Mouse (Mus musculus) forebrain, embryonic 12.5 days (tissue): ENCODE data around the gene D17Wsu92e. TPM values are rescaled to one million over a fixed set of nuclear protein-coding genes. Genes with fewer than 3 reads are reported as not detected.

Source experiments
- ATAC-seq: fragments of 200-750 bp; cut with Nextera tagmentation; 2 replicates; pipeline ENCODE4 v1.8.0; 2017; ENCODE audit warnings: moderate TSS enrichment; ENCODE audit not compliant: low FRiP score
- H3K27ac ChIP-seq: fragments of 300-500 bp; sonication (generic); 2 replicates; pipeline ENCODE4 v1.5.1; 2016; ENCODE audit warnings: mild to moderate bottlenecking
- H3K27me3 ChIP-seq: fragments of 300-500 bp; sonication (generic); 2 replicates; pipeline ENCODE4 v1.6.1; 2016; ENCODE audit warnings: mild to moderate bottlenecking
- H3K36me3 ChIP-seq: fragments of 300-500 bp; sonication (generic); replicated peaks from 2 replicates; pipeline ENCODE4 v1.6.1; 2016; ENCODE audit warnings: mild to moderate bottlenecking
- H3K4me1 ChIP-seq: fragments of 300-500 bp; sonication (generic); 2 replicates; pipeline ENCODE4 v1.6.1; 2016
- H3K4me2 ChIP-seq: fragments of 300-500 bp; sonication (generic); 2 replicates; pipeline ENCODE4 v1.6.1; 2016; ENCODE audit warnings: mild to moderate bottlenecking, moderate library complexity
- H3K4me3 ChIP-seq: fragments of 300-500 bp; sonication (generic); replicated peaks from 2 replicates; pipeline ENCODE4 v1.5.1; 2016; ENCODE audit warnings: mild to moderate bottlenecking
- H3K9ac ChIP-seq: fragments of 300-500 bp; sonication (generic); 2 replicates; pipeline ENCODE4 v1.6.1; 2016; ENCODE audit warnings: mild to moderate bottlenecking
- H3K9me3 ChIP-seq: fragments of 300-500 bp; sonication (generic); 2 replicates; pipeline ENCODE4 v1.6.1; 2016
- WGBS: fragments of 180-500 bp; shearing (Covaris S2); methylation state at CpG from one replicate; pipeline ENCODE4 v1.1.7; 2016; 5-methylcytosine and 5-hydroxymethylcytosine counted together
- polyA plus RNA-seq: library from polyadenylated mRNA; unstranded; fragments of >200 nt; fragmentation: Nextera tagmentation; extraction: Ambion mirVana; gene quantifications from 2 replicates; pipeline ENCODE4 v1.2.1, GENCODE M21; 2016

Gene D17Wsu92e
- polyA plus RNA-seq, 1 experiment from 2014 or later, result 11.4 TPM

- 54% methylated on average over 7 of the region's 7 CpGs for WGBS
Measured at GRCm38 (mm10) chr17:27830411-27830810, 10.0 kb upstream of the D17Wsu92e start.

GRCm38 (mm10) chr17:27827511-27827910, 7.1 kb upstream of the D17Wsu92e start:
- H3K9ac ChIP-seq, result no peak overlapping the region
- no peak overlapping the region for H3K4me3 ChIP-seq
- no peaks in the 10 kb centered on the region for H3K9me3 ChIP-seq
- H3K4me1 ChIP-seq, result peaks cover 19% of the 10 kb centered on the region
- peaks cover 9% of the 10 kb centered on the region; the same call in 1 of the 2 replicates for H3K27me3 ChIP-seq
- no peak for ATAC-seq
- no peak overlapping the region for H3K4me2 ChIP-seq
- H3K27ac ChIP-seq, result no peak overlapping the region
- WGBS, result 19% methylated on average over 6 of the region's 6 CpGs
- H3K36me3 ChIP-seq, result no peaks in the 10 kb centered on the region

More at GRCm38 (mm10) chr17:27830411-27830810, 10.0 kb upstream of the D17Wsu92e start:
- Histone ChIP-seq H3K27ac (no peak overlapping the region), H3K27me3 (peaks cover 9% of the 10 kb centered on the region; the same call in 1 of the 2 replicates), H3K36me3 (no peaks in the 10 kb centered on the region), H3K4me1 (peaks cover 19% of the 10 kb centered on the region), H3K9me3 (no peaks in the 10 kb centered on the region), H3K4me2 (no peak overlapping the region), H3K4me3 (no peak overlapping the region), H3K9ac (no peak overlapping the region)
- ATAC-seq, result no peak

GRCm38 (mm10) chr17:27826908-27827383, 6.5 kb upstream of the D17Wsu92e start:
- Histone ChIP-seq H3K27ac (peak overlapping the region; percentile 3; the same call in 1 of the 2 replicates), H3K4me3 (peak overlapping the region; percentile 20), H3K36me3 (no peaks in the 10 kb centered on the region), H3K9ac (peak overlapping the region; percentile 38; the same call in 1 of the 2 replicates), H3K9me3 (no peaks in the 10 kb centered on the region), H3K4me1 (peaks cover 19% of the 10 kb centered on the region), H3K27me3 (peaks cover 9% of the 10 kb centered on the region; the same call in 1 of the 2 replicates), H3K4me2 (peak overlapping the region; percentile 49)
- ATAC-seq, result no peak; the same call in 1 of the 2 replicates
- WGBS, result 2% methylated on average over 8 of the region's 9 CpGs

- H3K4me3 ChIP-seq, result peak overlapping the region; percentile 20
- peak; percentile 39; the same call in 1 of the 2 replicates for ATAC-seq
- H3K4me2 ChIP-seq, result peak overlapping the region; percentile 49
- H3K4me1 ChIP-seq, result peaks cover 21% of the 10 kb centered on the region
- no peaks in the 10 kb centered on the region for H3K9me3 ChIP-seq
- peak overlapping the region; percentile 38; the same call in 1 of the 2 replicates for H3K9ac ChIP-seq
- H3K27me3 ChIP-seq, result peaks cover 9% of the 10 kb centered on the region; the same call in 1 of the 2 replicates
- 5% methylated on average over 22 of the region's 22 CpGs for WGBS
- H3K27ac ChIP-seq, result peak overlapping the region; percentile 25; the same call in 1 of the 2 replicates
- no peaks in the 10 kb centered on the region for H3K36me3 ChIP-seq
Measured at GRCm38 (mm10) chr17:27825984-27826905, 5.8 kb upstream of the D17Wsu92e start.

- no peaks in the 10 kb centered on the region for H3K9me3 ChIP-seq
- no peak overlapping the region for H3K4me3 ChIP-seq
- no peak for ATAC-seq
- no peak overlapping the region; the same call in 1 of the 2 replicates for H3K4me2 ChIP-seq
- peaks cover 24% of the 10 kb centered on the region for H3K4me1 ChIP-seq
- H3K27me3 ChIP-seq, result peaks cover 9% of the 10 kb centered on the region; the same call in 1 of the 2 replicates
- no peaks in the 10 kb centered on the region for H3K36me3 ChIP-seq
- no peak overlapping the region for H3K9ac ChIP-seq
- WGBS, result 30% methylated on average over 3 of the region's 3 CpGs
- no peak overlapping the region for H3K27ac ChIP-seq
Measured at GRCm38 (mm10) chr17:27825539-27825938, 5.1 kb upstream of the D17Wsu92e start.

- ATAC-seq, result no peak
- Histone ChIP-seq H3K27ac (no peak overlapping the region), H3K9ac (no peak overlapping the region), H3K9me3 (no peaks in the 10 kb centered on the region), H3K4me3 (no peak overlapping the region), H3K36me3 (no peaks in the 10 kb centered on the region), H3K27me3 (peaks cover 9% of the 10 kb centered on the region; the same call in 1 of the 2 replicates), H3K4me1 (peaks cover 24% of the 10 kb centered on the region), H3K4me2 (no peak overlapping the region)
- WGBS, result 80% methylated on average over 1 of the region's 1 CpGs
Measured at GRCm38 (mm10) chr17:27824941-27825340, 4.5 kb upstream of the D17Wsu92e start.

- H3K27ac ChIP-seq, result no peak overlapping the region
- no peaks in the 10 kb centered on the region for H3K9me3 ChIP-seq
- H3K27me3 ChIP-seq, result no peaks in the 10 kb centered on the region; the same call in 1 of the 2 replicates
- WGBS, result 79% methylated on average over 9 of the region's 9 CpGs
- ATAC-seq, result no peak
- no peak overlapping the region for H3K4me2 ChIP-seq
- no peaks in the 10 kb centered on the region for H3K36me3 ChIP-seq
- H3K9ac ChIP-seq, result no peak overlapping the region
- no peak overlapping the region for H3K4me3 ChIP-seq
- H3K4me1 ChIP-seq, result peaks cover 40% of the 10 kb centered on the region
Measured at GRCm38 (mm10) chr17:27823142-27823905, 2.9 kb upstream of the D17Wsu92e start.

- Histone ChIP-seq H3K27me3 (no peaks in the 10 kb centered on the region), H3K4me2 (peak overlapping the region; percentile 77), H3K4me3 (peak overlapping the region; percentile 98), H3K4me1 (peaks cover 38% of the 10 kb centered on the region), H3K36me3 (no peaks in the 10 kb centered on the region), H3K9me3 (no peaks in the 10 kb centered on the region), H3K9ac (peak overlapping the region; percentile 95; the same call in 1 of the 2 replicates), H3K27ac (0 out of 2 replicates have a peak overlapping the region, but pooled peaks have one; percentile 73)
- ATAC-seq, result no peak
- WGBS, result 75% methylated on average over 9 of the region's 9 CpGs
Measured at GRCm38 (mm10) chr17:27821407-27822338, 1.2 kb upstream of the D17Wsu92e start.

- H3K27ac ChIP-seq, result peak overlapping the region; percentile 81
- peaks cover 27% of the 10 kb centered on the region for H3K4me1 ChIP-seq
- peak overlapping the region; percentile 98 for H3K4me3 ChIP-seq
- H3K4me2 ChIP-seq, result peak overlapping the region; percentile 77
- peak overlapping the region; percentile 95 for H3K9ac ChIP-seq
- no peaks in the 10 kb centered on the region for H3K36me3 ChIP-seq
- no peaks in the 10 kb centered on the region for H3K27me3 ChIP-seq
- WGBS, result 0% methylated on average over 57 of the region's 62 CpGs
- peak; percentile 89 for ATAC-seq
- H3K9me3 ChIP-seq, result no peaks in the 10 kb centered on the region
Measured at GRCm38 (mm10) chr17:27819971-27820567, 379 bp downstream of the D17Wsu92e start.

- H3K4me1 ChIP-seq, result peaks cover 27% of the 10 kb centered on the region
- no peaks in the 10 kb centered on the region for H3K27me3 ChIP-seq
- H3K9me3 ChIP-seq, result no peaks in the 10 kb centered on the region
- H3K4me2 ChIP-seq, result peak overlapping the region; percentile 77
- H3K4me3 ChIP-seq, result peak overlapping the region; percentile 98
- H3K36me3 ChIP-seq, result no peaks in the 10 kb centered on the region
- H3K27ac ChIP-seq, result peak overlapping the region; percentile 81; the same call in 1 of the 2 replicates
- under 1% methylated on average over 20 of the region's 20 CpGs for WGBS
- H3K9ac ChIP-seq, result peak overlapping the region; percentile 95
- ATAC-seq, result no peak
Measured at GRCm38 (mm10) chr17:27819521-27819970, 902 bp downstream of the D17Wsu92e start.
